Mouse (Mus musculus) lung, embryonic 14.5 days (tissue): ENCODE data around the gene Pus7l. TPM values are rescaled to one million over a fixed set of nuclear protein-coding genes. Genes with fewer than 3 reads are reported as not detected.

ENCODE experiments used
- ATAC-seq: fragments of 200-750 bp; cut with Nextera tagmentation; 2 replicates; pipeline ENCODE4 v1.8.0; 2017; ENCODE audit warnings: mild to moderate bottlenecking, moderate TSS enrichment, moderate library complexity; ENCODE audit not compliant: insufficient read depth
- DNase-seq: peaks from one replicate; pipeline ENCODE4 v3.0.0-alpha.2; 2015
- H3K27ac ChIP-seq: fragments of 300-500 bp; sonication (generic); 2 replicates; pipeline ENCODE4 v1.5.1; 2014; ENCODE audit warnings: low read depth, mild to moderate bottlenecking, moderate library complexity
- H3K27me3 ChIP-seq: fragments of 300-500 bp; sonication (generic); 2 replicates; pipeline ENCODE4 v1.6.1; 2014; ENCODE audit warnings: low read length, control low read depth; ENCODE audit not compliant: insufficient read depth
- H3K36me3 ChIP-seq: fragments of 300-500 bp; sonication (generic); 2 replicates; pipeline ENCODE4 v1.6.1; 2014; ENCODE audit warnings: control low read depth; ENCODE audit not compliant: insufficient read depth
- H3K4me1 ChIP-seq: fragments of 300-500 bp; sonication (generic); 2 replicates; pipeline ENCODE4 v1.6.1; 2014; ENCODE audit warnings: antibody characterized with exemption, control low read depth; ENCODE audit not compliant: insufficient read depth
- H3K4me2 ChIP-seq: fragments of 300-500 bp; sonication (generic); 2 replicates; pipeline ENCODE4 v1.6.1; 2014; ENCODE audit warnings: mild to moderate bottlenecking
- H3K4me3 ChIP-seq: fragments of 300-500 bp; sonication (generic); 2 replicates; pipeline ENCODE4 v1.5.1; 2014; ENCODE audit warnings: low read depth, low read length
- H3K9ac ChIP-seq: fragments of 300-500 bp; sonication (generic); 2 replicates; pipeline ENCODE4 v1.6.1; 2014
- H3K9me3 ChIP-seq: fragments of 300-500 bp; sonication (generic); 2 replicates; pipeline ENCODE4 v1.6.1; 2016; ENCODE audit warnings: low read depth, low read length, control low read depth
- CTCF ChIP-seq: IDR thresholded peaks from 2 replicates; pipeline ENCODE4 v1.5.1; 2016; ENCODE audit warnings: antibody characterized with exemption, low read depth
- WGBS: fragments of 180-500 bp; shearing (Covaris S2); extraction: QIAGEN DNeasy Blood & Tissue Kit; methylation state at CpG from one replicate; pipeline ENCODE4 v1.1.7; 2014; 5-methylcytosine and 5-hydroxymethylcytosine counted together
- polyA plus RNA-seq: library from polyadenylated mRNA; unstranded; fragments of >200 nt; fragmentation: Nextera tagmentation; extraction: Ambion mirVana; gene quantifications from 2 replicates; pipeline ENCODE4 v1.2.1, GENCODE M21; 2014

Gene Pus7l
- polyA plus RNA-seq, 1 experiment from 2014 or later, result 10.5 TPM

- Histone ChIP-seq H3K4me3 (no peak overlapping the region), H3K9me3 (no peaks in the 10 kb centered on the region), H3K4me1 (no peaks in the 10 kb centered on the region), H3K9ac (no peak overlapping the region), H3K27ac (no peak overlapping the region), H3K36me3 (peaks cover 79% of the 10 kb centered on the region), H3K4me2 (no peak overlapping the region), H3K27me3 (no peaks in the 10 kb centered on the region)
- ATAC-seq (no peak), DNase-seq (no peak)
- 77% methylated on average over 10 of the region's 10 CpGs for WGBS
- TF ChIP-seq CTCF, result no peak
Observed at GRCm38 (mm10) chr15:94583153-94583552, 39.8 kb upstream of the Pus7l start.

GRCm38 (mm10) chr15:94582000-94582593, 38.8 kb upstream of the Pus7l start:
- DNase-seq (no peak), ATAC-seq (no peak)
- Histone ChIP-seq H3K36me3 (peaks cover 80% of the 10 kb centered on the region), H3K27me3 (no peaks in the 10 kb centered on the region), H3K27ac (no peak overlapping the region), H3K4me1 (no peaks in the 10 kb centered on the region), H3K9ac (no peak overlapping the region), H3K4me3 (no peak overlapping the region), H3K9me3 (no peaks in the 10 kb centered on the region), H3K4me2 (no peak overlapping the region)
- TF ChIP-seq CTCF, result no peak
- 67% methylated on average over 7 of the region's 7 CpGs for WGBS

DNA sequence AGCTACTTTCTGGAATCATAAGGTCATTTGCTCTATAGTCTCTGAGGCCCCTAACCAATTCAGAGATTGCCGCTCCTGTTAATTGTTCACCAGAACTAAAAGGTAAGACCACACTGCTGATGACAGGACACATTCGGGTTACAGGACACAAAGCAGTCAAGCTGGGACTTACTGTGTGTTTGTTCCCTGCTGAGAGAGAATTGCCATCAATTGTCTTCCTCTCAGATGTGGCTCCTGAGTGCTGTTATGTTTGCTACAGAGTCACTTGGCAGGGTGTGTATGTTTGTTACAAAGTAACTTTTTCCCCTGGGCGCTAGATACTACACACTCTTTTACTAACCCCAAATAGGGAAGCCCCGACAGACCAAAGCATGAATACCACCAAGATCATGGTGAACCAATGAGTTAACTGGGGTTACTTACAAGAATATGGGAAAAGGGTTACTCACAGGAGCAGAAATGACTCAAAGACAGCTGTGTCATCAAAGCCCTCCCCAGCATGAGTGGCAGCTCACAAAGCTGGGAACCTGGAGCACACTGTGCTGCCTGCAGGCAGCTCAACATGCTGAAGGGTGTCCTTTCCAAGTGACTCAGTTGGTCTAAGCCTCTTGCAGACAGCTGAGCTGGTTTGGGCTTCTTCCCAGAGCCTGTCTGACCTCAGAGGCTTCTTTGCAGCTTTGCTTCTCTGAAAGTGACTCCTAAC, 31.4 kb upstream of the Pus7l start:
- 62% methylated on average over 4 of the region's 4 CpGs for WGBS
- Histone ChIP-seq H3K9ac (no peak overlapping the region), H3K4me1 (no peaks in the 10 kb centered on the region), H3K27ac (no peak overlapping the region), H3K9me3 (no peaks in the 10 kb centered on the region), H3K4me2 (no peak overlapping the region), H3K36me3 (peaks cover 14% of the 10 kb centered on the region), H3K4me3 (no peak overlapping the region), H3K27me3 (no peaks in the 10 kb centered on the region)
- no peak for TF ChIP-seq CTCF
- DNase-seq, result no peak
- no peak for ATAC-seq

DNA sequence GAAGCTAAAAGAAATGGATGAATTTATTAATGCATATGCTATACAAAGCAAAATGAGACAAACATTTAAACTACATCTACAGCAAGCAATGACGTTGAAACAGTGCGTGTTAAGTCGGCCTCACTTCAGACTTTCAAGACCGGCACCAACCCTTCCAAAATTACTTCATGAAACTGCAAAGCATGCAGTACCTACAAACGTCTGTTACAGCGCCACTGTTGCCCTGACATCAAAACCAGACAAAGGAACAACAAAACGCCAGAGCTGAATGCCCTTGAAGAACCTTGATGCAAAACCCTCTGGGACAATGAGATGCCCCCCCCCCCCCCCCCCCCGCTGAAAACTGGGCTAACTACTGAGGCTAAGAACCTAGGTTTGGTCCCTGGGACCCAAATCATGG, 29.4 kb upstream of the Pus7l start:
- Histone ChIP-seq H3K4me3 (no peak overlapping the region), H3K27ac (no peak overlapping the region), H3K36me3 (no peaks in the 10 kb centered on the region), H3K4me1 (no peaks in the 10 kb centered on the region), H3K9ac (no peak overlapping the region), H3K27me3 (no peaks in the 10 kb centered on the region), H3K4me2 (no peak overlapping the region), H3K9me3 (no peaks in the 10 kb centered on the region)
- WGBS, result 65% methylated on average over 8 of the region's 8 CpGs
- ATAC-seq, result no peak
- DNase-seq, result no peak
- peak; percentile 15; the same call in 1 of the 2 replicates for TF ChIP-seq CTCF

DNA sequence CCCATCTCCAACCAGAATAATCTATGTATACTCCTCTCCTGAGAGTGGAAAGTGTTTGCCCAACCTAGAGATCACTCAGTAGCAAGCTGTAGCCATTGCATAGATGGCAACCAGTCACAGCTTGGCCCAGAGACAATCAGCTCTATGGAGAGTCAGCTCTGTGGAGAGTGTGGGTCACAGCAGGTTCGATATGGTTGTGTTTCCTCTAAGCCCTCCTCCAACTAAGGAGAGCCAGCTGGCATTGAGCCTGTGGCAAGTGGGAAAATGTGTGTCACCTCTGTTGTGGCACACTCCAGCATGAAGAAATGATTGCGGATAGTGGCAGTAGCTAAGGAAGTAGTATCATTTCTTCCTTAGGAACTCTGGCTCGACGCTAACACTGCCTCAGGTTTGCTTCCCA, 28.2 kb upstream of the Pus7l start:
- no peaks in the 10 kb centered on the region for H3K27me3 ChIP-seq
- no peak for TF ChIP-seq CTCF
- no peaks in the 10 kb centered on the region for H3K4me1 ChIP-seq
- H3K36me3 ChIP-seq, result no peaks in the 10 kb centered on the region
- DNase-seq, result no peak
- H3K27ac ChIP-seq, result no peak overlapping the region
- H3K4me2 ChIP-seq, result no peak overlapping the region
- WGBS, result 78% methylated on average over 4 of the region's 4 CpGs
- ATAC-seq, result no peak
- no peak overlapping the region for H3K9ac ChIP-seq
- H3K4me3 ChIP-seq, result no peak overlapping the region
- no peaks in the 10 kb centered on the region for H3K9me3 ChIP-seq

- WGBS, result 69% methylated on average over 10 of the region's 10 CpGs
- Histone ChIP-seq H3K9ac (no peak overlapping the region), H3K27ac (no peak overlapping the region), H3K27me3 (no peaks in the 10 kb centered on the region), H3K4me3 (no peak overlapping the region), H3K36me3 (no peaks in the 10 kb centered on the region), H3K4me1 (no peaks in the 10 kb centered on the region), H3K4me2 (no peak overlapping the region), H3K9me3 (no peaks in the 10 kb centered on the region)
- no peak for TF ChIP-seq CTCF
- DNase-seq (no peak), ATAC-seq (no peak)
Observed at GRCm38 (mm10) chr15:94568496-94569182, 25.3 kb upstream of the Pus7l start.

- no peak overlapping the region for H3K4me3 ChIP-seq
- ATAC-seq (no peak), DNase-seq (no peak)
- 82% methylated on average over 9 of the region's 9 CpGs for WGBS
- no peaks in the 10 kb centered on the region for H3K9me3 ChIP-seq
- no peaks in the 10 kb centered on the region for H3K27me3 ChIP-seq
- no peak for TF ChIP-seq CTCF
- no peak overlapping the region for H3K9ac ChIP-seq
- H3K4me2 ChIP-seq, result no peak overlapping the region
- no peaks in the 10 kb centered on the region for H3K4me1 ChIP-seq
- no peaks in the 10 kb centered on the region for H3K36me3 ChIP-seq
- H3K27ac ChIP-seq, result no peak overlapping the region
Observed at GRCm38 (mm10) chr15:94565854-94566253, 22.5 kb upstream of the Pus7l start.
